Mouse (Mus musculus): Measurements from ENCODE around the gene Rnf151.
"Not testable (repeated sequence)": the region's sequence is repeated elsewhere in the genome, so short reads cannot be mapped to it uniquely, and the experiment has no call there.

Rnf151 gene

DNA sequence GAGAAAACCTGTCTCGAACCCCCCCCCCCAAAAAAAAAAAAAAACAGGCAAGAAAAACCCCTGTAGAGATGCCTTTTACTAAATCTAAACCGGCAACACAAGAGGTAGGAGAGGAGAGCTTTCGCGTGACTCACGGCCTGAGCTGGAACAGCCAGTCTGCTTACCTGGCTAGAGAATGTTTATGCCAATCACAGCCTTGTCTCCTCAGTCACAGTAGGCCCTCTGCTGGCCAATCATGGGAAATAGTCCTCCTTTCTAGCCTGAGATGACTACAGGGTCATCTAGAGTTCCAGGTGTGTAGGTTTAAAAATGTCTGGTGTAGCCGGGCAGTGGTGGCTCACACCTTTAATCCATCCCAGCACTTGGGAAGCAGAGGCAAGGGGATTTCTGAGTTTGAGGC lies 50.4 kb downstream of the Rnf151 start:
- peak; percentile 65 to 79 for DNase-seq (ENCODE audit: low spot score in 2 of 2)

DNA sequence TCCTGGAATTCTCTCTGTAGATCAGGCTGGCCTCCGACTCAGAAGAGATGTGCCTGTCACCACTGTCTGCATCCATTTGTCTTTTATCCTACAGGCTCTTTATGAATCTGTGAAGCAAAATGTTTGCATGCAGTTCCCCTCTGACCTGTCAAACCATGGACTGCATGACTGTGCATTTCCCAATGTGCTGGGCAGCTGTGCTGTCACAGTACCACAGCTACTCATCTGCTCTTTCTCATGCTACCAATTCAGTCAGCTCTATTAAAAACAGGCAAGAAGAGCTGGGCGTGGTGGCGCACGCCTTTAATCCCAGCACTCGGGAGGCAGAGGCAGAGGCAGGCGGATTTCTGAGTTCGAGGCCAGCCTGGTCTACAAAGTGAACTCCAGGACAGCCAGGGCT lies 50.9 kb downstream of the Rnf151 start:
- not testable (repeated sequence) for DNase-seq (ENCODE audit: low spot score in 2 of 2)
